Mouse (Mus musculus): ENCODE data around the gene Zfp511. TPM values are rescaled to one million over a fixed set of nuclear protein-coding genes. Genes with fewer than 3 reads are reported as not detected.
A peak's percentile ranks its signal among the peaks of the same experiment; 100 is the strongest.

Zfp511 gene
- total RNA-seq, 2 experiments from 2014 or later, result 21.3 to 21.5 TPM

DNA sequence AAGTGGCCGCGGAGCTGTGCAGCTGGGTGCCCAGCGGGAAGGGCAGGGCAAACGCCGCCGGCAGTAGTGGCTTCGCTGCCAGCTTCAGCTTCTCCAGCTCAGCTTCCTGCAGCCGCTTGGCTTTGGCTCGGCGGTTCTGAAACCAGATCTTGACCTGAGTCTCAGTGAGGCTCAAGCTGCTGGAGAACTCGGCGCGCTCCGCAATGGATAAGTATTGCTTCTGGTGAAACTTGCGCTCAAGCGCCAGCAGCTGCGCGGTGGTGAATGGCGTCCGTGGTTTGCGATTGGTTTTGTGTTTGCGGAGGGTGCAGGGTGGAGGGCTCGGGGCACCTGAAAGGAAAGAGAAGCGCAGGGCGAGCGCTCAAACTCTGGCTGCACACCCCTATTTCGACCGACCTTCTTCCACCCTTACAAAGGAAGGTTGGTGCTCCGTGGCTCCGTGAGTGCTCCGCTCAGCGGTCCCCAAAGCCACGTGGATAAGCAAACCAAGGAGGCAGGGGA lies 11.7 kb downstream of the Zfp511 start:
- ATAC-seq (replicated peaks; ENCODE audit: poor library complexity, severe bottlenecking), result peak; percentile 29

DNA sequence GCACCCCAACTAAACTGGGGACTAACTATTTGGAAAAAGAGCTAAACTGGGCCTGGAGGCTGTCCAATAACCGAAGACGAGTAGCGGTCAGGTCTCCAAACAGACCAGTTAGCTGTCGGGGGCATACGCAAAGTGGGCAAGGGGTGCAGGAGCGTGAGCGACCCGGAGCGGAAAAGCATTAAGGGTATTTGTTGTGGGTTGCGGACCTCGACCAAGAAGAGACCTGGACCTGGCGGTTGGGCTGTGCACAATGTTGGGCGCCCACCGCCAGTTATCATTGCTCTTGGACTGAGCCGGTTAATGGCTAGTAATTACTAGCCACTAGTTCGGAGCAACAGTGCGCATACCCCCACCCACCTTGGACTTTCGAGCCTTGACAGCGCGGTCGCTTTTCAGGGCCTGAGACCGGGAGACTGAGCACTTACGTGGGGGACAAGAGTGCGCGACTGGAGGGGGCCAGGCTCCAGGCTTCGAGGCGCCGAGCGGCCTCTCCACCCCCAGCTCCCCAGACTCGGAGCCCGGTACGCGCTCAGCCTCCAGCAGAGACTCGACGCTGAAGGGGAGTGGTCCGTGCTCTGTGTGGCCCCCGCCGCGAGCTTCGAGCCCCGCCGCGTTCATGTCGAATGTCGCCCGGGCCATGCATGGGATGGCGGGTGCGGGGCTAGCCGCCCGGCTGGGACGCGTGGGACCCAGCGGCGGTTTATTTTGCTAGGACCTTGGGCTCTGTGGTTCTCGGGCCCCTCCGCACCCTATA lies 12.3 kb downstream of the Zfp511 start, which contains the start of gene Msx3:
Gene Msx3, minus strand, starts transcription at position 729 of the 754 bp plus-strand sequence.
- peak; percentile 23 for ATAC-seq (replicated peaks; ENCODE audit: poor library complexity, severe bottlenecking)

DNA sequence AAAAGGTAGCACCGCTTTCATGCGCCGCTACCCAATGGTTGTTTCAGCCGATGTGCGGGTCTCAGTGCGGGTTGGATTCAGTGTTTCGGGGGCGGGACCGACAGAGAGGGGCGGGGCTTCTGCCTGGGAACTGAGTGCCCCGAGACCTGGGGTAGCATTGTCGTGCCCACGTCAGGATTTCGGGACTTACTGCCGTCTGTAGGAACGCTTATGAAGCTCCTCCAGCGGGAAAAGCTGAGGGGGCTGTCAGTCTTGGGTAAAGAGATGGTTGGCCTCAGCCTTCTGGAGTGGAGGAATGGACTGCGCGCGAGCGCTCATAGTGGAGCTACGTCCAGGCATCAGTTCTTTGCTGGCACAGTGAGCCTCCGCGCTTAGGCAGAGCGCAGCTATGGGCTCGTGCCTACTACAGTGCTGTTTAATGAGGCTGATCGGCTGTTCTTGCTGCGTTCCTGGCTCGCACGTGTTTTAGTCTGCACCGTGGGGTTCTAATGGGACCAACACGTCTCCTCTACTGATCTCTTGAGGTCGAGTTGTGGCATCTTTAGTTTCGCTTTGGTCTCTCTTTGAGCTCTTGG lies 13.0 kb downstream of the Zfp511 start:
- peak; percentile 52 for ATAC-seq (replicated peaks; ENCODE audit: poor library complexity, severe bottlenecking)

DNA sequence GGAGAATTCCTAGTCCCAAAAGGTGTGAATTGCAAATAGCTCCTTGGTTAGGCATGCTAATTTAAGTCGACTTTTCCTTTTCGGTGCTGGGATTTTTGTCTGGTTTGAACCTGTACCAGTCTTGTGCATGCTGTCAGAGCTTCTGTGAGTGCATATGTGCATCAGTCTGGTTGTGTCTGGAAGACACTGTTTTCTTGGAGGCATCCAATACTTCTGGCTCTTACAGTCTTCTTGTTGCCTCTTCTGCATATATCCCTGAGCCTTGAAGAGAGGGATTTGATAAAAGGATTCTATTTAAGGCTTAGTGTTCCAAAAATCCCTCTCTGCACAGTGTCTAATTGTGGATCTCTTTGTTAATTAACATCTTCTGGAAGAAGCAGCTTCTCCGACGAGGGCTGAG lies 17.9 kb downstream of the Zfp511 start:
- no peak for ATAC-seq (replicated peaks; ENCODE audit: poor library complexity, severe bottlenecking)

DNA sequence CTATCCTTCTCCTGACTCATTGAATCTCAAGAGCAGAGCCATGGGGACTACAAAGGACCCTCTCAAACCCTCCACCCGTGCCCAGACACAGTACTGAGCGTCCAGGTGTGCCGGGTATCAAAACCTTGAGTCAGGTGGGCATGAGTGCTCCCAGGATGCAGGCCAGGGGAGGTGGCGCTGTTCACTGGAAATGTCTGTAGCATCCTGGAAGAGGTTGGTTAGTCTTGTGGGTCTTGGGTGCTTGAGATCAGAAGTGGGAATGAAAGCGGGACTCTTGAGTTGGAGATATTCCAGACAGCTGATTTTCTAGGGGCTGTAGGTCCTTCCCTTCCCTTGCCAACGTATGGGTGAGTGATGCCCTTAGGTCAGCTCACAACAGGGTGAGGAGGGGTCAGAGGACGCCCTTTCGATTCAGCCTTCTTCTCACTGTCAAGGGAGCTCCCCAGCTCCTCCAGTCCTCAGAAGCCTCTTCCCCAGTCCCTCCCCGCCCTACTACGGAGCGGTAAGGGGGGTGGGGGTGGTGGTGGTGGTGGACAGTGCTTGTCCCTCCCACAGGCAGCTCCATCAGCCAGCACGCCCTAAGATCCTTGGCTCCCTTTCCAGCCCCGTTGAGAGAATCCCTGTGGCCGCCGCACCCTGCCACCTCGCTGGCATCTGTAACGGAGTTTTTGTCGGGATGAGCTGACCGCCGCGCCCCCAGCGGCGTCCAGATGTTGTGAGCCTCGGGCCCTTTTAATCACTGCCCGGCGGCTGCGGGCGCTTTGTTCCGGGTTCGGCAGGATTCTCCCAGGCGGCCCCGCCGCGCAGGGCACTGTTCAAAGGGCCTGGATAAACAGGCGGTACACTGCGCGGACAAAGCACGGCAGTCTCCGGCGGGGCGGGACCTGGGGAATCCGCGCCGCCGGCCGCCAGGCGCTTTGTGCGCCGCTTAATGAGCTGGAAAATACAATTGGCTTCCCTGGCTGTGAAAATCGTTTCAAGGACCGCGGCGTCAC lies 21.5 kb downstream of the Zfp511 start:
- ATAC-seq (replicated peaks; ENCODE audit: poor library complexity, severe bottlenecking), result peak; percentile 41

DNA sequence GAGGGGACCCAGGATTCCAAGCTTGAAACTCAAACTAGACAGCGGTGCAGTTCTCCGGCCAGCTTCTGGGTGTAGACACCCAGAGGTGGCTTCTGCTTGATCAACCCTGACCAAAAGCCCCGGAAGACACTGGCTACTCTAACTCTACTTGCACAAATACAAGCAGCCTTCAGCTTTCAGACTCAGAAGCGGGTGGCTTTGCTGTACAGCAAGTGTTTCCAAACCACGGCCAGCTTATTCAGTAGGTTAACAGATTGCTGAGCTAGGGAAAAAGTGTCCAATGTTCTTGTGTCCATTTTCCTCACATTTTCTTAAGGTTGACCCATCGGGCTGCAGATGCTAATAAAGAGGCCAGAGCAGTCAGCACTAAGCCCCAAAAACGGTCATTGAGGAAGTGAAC lies 22.3 kb downstream of the Zfp511 start:
- no peak for ATAC-seq (replicated peaks; ENCODE audit: poor library complexity, severe bottlenecking)

DNA sequence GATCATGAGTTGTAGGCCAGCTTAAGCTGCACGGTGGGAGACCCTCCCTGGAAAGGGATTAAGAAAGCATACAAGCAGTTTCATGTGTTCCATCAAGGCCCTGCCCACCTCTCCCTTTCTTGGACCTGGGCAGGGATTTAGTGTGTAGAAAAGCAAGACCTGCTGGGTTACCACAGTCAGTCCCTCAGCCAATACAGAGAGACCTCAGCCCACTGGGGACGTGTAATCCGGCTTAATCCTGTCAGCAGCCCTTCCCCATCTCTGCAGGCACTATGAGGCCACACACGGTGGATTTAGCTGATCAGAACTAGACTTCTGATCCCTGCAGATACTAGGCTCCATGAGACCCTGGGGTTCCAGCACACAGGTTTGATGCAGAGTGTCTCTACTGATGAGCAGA lies 23.4 kb downstream of the Zfp511 start:
- no peak for ATAC-seq (replicated peaks; ENCODE audit: poor library complexity, severe bottlenecking)

DNA sequence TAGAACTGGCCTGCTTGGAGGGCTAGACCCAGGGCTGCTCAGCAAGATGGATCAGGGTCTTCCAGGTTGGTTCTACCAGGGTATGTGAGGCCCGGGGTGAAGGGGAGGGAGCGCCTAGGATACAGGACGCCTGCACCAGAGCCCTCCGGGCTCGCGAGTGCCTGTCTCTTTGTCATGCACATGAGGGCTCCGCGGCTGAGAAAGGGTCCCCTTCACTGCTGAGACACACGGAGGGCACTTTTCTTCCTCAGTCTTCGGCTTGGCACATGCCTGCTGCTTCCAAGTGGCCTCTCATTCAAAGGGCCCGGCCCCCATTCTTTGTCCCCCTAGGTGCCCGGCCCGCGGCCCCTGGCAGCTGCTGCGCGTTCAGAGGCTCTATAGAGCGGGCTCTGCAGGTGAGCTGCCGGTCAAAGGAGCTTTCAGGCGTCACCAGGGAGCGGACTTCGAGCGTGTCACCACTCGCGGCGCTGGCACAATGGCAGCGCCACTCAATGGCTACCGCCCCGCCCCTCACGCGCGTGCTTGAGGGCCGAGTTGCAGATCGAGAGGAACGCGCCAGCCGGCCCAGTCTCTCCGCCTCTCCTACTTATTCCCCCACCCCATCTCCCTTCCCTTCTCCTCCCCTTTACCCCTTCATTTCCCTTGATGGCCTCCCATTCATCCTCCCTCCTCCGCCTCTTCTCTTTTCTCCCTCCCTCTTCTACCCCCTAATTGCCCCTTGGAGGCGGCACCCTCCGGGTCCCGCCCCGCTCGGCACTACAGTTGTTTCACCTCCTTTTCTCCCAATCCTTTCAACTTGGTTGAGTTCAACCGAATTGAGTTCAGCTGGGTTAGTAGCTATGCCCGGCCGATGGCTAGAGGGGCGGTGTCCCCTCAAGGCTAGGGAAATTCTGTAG lies 25.0 kb downstream of the Zfp511 start:
- ATAC-seq (replicated peaks; ENCODE audit: poor library complexity, severe bottlenecking), result peak; percentile 24

DNA sequence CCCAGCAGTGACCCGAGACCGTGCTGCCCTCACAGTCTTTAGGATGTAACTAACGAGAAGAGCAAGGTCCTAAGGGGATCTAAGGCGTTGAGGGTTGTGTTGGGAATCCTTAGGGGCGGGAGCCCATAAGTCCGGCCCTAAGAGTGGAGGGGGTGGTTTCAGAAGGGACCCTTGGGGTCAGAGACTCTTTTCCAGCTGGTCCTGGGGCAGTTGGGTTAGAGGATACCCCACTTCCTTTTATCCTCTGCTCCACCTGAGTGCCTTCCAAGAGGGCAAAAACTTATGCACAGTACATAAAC lies 25.6 kb downstream of the Zfp511 start:
- ATAC-seq (replicated peaks; ENCODE audit: poor library complexity, severe bottlenecking), result no peak

DNA sequence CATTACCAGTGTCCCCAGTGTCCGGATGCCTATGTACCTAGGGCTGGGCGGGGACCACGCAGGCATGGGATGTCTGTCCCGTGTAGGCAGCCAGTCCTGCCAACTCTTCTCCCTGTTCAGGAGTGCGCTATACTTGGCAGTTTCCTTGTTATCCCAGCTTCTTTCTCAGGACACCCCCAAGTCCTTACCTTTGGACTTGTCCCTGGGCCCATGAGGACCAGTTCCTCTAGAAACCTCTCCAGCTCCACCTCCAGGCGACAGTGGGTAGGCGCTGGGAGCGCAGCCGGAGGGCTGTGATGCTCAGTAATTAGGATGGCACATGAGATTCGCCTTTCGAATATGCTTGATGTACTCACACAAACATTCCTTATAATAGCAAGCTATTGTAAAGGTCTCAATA lies 26.1 kb downstream of the Zfp511 start:
- ATAC-seq (replicated peaks; ENCODE audit: poor library complexity, severe bottlenecking), result peak; percentile 43; the same call in 1 of the 2 replicates

DNA sequence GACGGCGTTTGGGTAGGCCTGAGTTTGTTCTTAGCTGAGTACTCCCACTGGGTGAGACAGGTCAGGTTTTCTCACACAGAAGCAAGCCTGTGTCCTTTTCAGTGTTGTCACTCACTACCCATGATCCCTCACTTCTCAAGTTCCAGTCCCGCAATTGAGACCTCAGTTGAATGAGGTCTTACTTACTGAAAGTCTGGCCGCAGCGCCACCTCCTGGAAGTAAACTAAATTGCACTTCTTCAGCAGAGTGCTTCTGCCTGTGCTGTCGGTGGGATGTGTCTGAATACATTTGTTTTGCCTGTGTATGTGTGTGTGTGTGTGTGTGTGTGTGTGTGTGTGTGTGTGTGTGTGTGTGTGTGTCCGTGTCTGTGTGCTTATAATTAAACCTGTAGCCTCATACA lies 26.9 kb downstream of the Zfp511 start:
- ATAC-seq (replicated peaks; ENCODE audit: poor library complexity, severe bottlenecking), result peak; percentile 65

DNA sequence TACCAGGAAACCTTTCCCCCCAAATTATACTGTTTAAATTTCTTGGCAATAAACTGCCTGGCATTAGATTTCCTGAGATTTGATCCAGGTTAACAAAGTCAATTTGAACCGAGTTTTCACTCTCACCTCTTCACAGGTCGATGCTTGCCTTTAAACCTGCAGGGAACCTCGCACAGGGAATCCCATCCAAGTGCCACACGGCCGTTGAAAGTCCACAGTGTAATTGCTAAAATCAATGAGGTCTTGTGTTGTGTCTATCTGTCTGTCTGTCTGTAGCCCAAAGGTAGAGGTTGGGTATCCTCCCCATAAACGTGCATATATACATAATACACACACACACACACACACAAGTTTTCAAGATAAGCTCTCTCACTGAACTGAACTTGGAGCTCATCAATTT lies 31.2 kb downstream of the Zfp511 start:
- no peak for ATAC-seq (replicated peaks; ENCODE audit: poor library complexity, severe bottlenecking)

DNA sequence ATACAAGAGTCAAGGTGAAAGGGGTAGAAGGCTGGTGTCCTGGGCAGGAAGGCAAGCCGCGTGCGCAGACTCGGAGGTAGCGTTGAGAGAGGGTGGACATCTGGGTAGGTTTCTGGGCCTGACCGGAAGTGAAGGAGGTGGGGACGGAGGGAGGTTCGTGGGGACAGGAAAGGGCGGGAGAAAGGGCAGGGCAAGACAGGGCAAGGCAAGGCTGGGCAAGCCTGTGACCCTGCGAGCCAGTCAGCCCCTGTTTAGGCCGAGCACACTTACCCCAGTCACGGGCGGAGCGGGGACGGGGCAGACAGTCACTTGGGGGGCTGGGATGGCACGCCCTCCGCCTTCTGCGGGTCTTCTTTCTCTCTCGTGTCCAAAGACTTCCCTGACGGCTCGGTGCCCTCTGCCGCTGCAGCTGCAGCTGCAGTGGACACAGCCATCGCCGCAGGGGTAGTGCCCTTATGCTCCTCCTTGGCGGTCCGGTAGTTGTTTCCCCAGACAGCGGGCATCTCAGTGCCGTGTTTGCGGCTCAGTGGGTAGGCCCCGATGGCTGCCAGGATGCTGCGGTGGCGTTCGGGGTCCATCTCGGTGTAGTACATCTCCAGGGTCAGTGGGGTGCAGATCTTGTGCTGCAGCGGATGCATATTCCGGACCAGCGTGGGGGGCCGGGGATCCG lies 34.0 kb downstream of the Zfp511 start:
- ATAC-seq (replicated peaks; ENCODE audit: poor library complexity, severe bottlenecking), result peak; percentile 39

DNA sequence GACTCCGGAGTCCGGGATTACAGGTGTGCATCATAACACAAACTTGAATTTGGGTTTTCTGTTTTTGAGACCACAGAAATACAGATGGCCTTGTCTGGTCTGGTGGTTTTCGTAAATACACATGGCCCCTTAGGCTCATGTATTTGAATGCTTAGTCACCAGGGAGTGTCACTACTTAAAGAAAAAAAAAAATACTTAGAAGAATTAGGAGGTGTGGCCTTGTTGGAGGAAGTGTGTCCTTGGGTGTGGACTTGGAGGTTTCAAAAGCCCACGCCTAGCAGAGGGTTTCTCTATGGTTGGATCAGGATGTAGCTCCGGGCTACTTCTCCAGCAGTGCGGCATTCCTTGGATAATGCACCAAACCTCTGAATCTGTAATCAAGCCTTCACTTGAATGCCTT lies 41.5 kb downstream of the Zfp511 start:
- ATAC-seq (replicated peaks; ENCODE audit: poor library complexity, severe bottlenecking), result peak; percentile 54

DNA sequence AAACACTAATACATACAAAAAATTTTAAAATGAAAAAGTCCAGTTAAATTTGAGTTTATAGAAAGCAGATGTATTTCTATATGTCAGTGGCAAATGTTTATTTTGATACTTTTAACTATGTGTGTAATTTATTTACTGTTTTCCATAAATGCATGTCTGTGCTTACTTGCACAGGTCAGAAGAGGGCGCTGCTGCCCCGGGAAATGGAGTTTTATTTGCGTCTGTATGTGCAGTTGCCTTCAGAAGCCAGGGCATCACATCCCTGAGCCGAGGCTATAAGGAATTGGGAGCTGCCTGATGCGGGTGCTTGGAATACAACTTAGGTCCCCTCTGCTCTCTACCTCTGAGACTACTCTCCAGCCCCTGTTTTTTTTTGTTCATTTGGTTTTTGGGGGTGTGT lies 42.5 kb downstream of the Zfp511 start:
- ATAC-seq (replicated peaks; ENCODE audit: poor library complexity, severe bottlenecking), result peak; percentile 63

DNA sequence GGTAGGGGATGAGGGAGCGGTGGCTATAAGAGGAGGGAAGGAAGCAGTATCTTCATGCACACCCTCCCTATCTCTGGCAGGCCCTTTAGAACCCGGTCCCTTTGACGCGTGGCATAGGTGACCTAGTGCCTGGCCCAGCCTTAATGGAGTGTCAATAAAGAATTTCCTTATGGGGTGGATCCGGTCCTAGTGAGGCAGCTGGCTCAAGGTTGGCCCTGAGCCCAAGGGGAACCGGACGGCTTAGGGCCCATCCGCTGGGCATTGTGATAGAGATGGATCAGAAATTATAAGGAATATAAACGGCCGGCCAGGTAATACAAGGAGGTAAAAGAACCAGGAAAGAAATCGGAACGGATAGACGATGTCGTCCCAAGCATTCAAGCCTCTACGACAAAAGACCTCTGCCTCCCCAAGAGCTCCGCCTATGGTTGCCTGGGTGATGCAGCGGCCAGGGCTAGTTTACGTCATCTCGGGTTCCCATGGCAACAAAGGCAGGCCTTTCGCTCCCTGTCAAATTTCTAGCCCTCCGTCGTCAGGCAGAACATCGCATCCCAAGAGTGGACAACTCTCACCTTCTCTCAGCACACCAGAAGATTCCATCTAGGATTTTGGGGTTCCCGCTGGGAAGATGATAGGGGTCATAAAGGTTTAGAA lies 44.4 kb downstream of the Zfp511 start:
- ATAC-seq (replicated peaks; ENCODE audit: poor library complexity, severe bottlenecking), result peak; percentile 55

DNA sequence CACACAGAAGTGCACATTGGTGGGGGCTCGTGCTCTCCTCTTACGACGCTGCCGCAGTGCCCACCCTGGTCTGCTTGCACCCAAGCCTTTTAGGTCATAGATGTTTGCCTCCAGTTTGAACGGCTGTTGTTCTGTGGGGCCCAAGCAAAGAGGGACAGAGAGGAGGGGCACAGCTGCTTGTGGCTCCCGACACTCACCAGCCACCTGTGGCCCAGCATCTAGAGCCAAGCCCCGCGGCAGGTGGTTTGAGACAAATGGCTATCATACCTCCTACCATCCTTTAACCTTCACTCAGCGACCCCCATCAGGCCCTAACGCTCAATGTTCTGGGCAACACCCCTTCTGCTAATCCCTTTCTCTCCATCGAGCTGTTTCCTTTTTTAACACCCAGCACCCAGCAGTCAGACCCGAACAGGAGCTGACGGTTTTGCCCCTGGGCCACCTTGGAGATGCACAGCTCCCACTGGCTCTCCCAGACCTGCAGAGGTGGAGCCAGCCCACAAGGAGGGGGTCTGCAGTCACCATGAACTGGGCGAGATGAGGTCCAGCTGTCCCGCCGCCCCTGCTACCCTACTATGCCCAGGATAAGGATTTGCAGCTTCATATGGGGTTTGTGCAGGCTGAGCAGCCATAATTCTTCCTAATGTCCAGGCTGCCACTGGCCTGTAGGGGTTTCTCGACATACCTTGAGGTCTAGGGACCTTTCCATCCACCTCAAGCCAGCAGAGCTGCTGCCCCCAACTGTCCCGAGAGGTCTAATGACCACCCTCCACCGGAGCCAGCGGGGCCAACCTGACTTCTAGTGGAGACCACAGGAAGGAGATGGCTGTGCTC lies 45.4 kb downstream of the Zfp511 start:
- ATAC-seq (replicated peaks; ENCODE audit: poor library complexity, severe bottlenecking), result no peak

DNA sequence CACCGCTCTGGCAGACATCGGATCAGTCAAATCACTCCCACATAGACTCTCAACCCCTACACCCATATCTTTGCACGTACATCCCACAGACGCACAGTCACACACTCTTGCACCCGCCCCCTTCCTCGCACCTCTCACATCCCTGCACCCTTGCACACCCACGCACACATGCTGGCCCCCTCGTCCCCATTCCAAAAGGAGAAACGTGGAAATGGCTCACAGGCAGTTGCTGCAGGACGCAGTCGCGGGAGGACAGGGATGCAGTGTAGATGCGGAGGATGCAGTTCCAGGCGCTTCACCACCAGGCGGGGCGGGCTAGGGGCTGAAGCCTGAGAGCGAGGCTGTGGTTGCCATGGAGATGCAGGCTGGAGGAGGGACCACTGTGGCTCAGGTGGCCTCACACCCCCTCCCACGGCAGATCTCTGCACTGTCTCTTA lies 46.1 kb downstream of the Zfp511 start, which contains the start of gene Caly:
Gene Caly, minus strand, starts transcription at position 307 of the 437 bp plus-strand sequence.
- peak; percentile 63 for ATAC-seq (replicated peaks; ENCODE audit: poor library complexity, severe bottlenecking)

All from granulocyte monocyte progenitor cell, adult 5-6 weeks (primary cell).